Mouse (Mus musculus) embryonic fibroblast, embryonic 13.5 days (primary cell): ENCODE data around the gene Ddit4.

Experiments used
- CTCF ChIP-seq: IDR thresholded peaks from 2 replicates; pipeline ENCODE4 v1.5.1; 2011; ENCODE audit warnings: mild to moderate bottlenecking, control low read depth, low read length, moderate library complexity, borderline replicate concordance; ENCODE audit not compliant: insufficient read depth
- POLR2A ChIP-seq: IDR thresholded peaks from 2 replicates; pipeline ENCODE4 v1.6.1; 2011; ENCODE audit warnings: low read depth, mild to moderate bottlenecking, control low read depth, low read length, moderate library complexity

GRCm38 (mm10) chr10:59918111-59918510 lies 33.5 kb downstream of the Ddit4 start:
- TF ChIP-seq CTCF (no peak), POLR2A (no peak)
